Mouse (Mus musculus) cerebellum, adult 2 months (tissue): ENCODE measurements around the gene Cdk18. TPM values are rescaled to one million over a fixed set of nuclear protein-coding genes. Genes with fewer than 3 reads are reported as not detected.
A peak's percentile ranks its signal among the peaks of the same experiment; 100 is the strongest.

ENCODE experiments used
- DNase-seq, 2 experiments: peaks; one replicate each; pipeline ENCODE4 v3.0.0; 2021
- H3K27ac ChIP-seq: fragments of 200-500 bp; 2 replicates; pipeline ENCODE4 v1.5.1; 2012; ENCODE audit warnings: low read length, control low read depth, inconsistent platforms; ENCODE audit not compliant: insufficient read depth
- H3K27me3 ChIP-seq: fragments of 200-500 bp; 2 replicates; pipeline ENCODE4 v1.6.1; 2012; ENCODE audit warnings: inconsistent platforms, mild to moderate bottlenecking, low read length, moderate library complexity; ENCODE audit not compliant: control insufficient read depth, insufficient read depth
- H3K4me1 ChIP-seq: fragments of 200-500 bp; 2 replicates; pipeline ENCODE4 v1.6.1; 2011; ENCODE audit warnings: low read length; ENCODE audit not compliant: control insufficient read depth, insufficient read depth
- H3K4me3 ChIP-seq: fragments of 200-500 bp; replicated peaks from 2 replicates; pipeline ENCODE3; 2011; ENCODE audit warnings: mild to moderate bottlenecking, low read depth, low read length, control low read depth; ENCODE audit not compliant: insufficient read depth
- CTCF ChIP-seq: fragments of 200-500 bp; IDR thresholded peaks from 2 replicates; pipeline ENCODE4 v1.5.1; 2011; ENCODE audit warnings: low read depth, mild to moderate bottlenecking, control low read depth, low read length, moderate library complexity, borderline replicate concordance; ENCODE audit not compliant: insufficient read depth
- POLR2A ChIP-seq: fragments of 200-500 bp; IDR thresholded peaks from 2 replicates; pipeline ENCODE4 v1.6.1; 2011; ENCODE audit warnings: low read length, control low read depth, borderline replicate concordance; ENCODE audit not compliant: insufficient read depth
- whole genome bisulfite sequencing: fragments of 180-500 bp; shearing (Covaris S2); methylation state at CpG from one replicate; pipeline ENCODE4 v1.1.7; 2018; 5-methylcytosine and 5-hydroxymethylcytosine counted together
- polyA plus RNA-seq: library from polyadenylated mRNA; depleted of rRNA; stranded (reverse); fragments of >200 nt; gene quantifications from 2 replicates; pipeline ENCODE4 v1.2.3, GENCODE M21; 2012

The Cdk18 gene
- polyA plus RNA-seq, 1 experiment = 35.8 TPM

DNA sequence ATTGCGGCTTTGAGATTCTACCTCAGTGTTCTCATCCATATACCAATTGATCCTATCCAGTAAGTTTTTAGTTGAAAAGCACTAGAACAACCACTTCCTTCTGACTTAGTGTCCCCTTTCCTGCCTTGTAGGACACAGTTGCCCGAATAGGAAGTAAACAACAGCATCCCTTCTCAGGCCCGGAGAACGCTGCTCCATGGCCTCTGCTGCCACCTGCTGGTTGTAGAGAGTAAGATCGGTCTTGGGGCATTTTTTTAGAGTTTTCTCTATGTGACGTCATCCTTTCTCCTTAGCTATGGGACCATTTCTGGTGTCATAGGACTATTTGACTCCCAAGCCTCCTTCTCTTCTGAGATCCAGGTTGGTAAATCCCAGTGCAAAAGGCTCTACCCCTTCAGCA, 16.3 kb upstream of the Cdk18 start:
- TF ChIP-seq CTCF = peak; percentile 94
- no peak for TF ChIP-seq POLR2A
- H3K27me3 ChIP-seq = no peaks in the 10 kb centered on the region
- no peak overlapping the region for H3K27ac ChIP-seq
- H3K4me1 ChIP-seq = peaks cover 30% of the 10 kb centered on the region
- H3K4me3 ChIP-seq = no peak overlapping the region
- 15% methylated on average over 6 of the region's 6 CpGs for WGBS
- peak; percentile 76 to 80 for DNase-seq

DNA sequence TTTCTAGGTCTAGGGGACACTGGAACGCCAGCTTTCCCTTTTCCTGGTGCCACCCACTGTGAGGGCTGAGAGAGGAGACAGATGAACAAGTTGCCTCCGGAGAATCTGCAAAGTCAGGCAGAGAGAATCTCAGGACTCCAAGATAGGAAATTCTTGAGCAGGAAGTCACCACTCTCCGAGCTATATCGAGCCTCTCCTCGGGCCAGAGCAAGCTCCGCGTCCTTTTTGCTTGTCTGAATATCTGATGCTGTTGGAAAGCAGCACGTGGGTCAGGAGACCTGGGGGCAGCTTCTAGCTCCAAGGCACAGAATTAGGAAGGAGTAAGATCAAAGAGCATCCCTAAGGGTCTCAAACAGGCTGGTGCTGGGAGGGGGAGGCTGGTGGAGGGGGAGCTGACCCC, 14.2 kb upstream of the Cdk18 start:
- TF ChIP-seq CTCF (no peak), POLR2A (no peak)
- 54% methylated on average over 8 of the region's 8 CpGs for WGBS
- no peak overlapping the region for H3K27ac ChIP-seq
- no peaks in the 10 kb centered on the region for H3K27me3 ChIP-seq
- H3K4me3 ChIP-seq = no peak overlapping the region
- DNase-seq = no peak
- peaks cover 13% of the 10 kb centered on the region for H3K4me1 ChIP-seq

DNA sequence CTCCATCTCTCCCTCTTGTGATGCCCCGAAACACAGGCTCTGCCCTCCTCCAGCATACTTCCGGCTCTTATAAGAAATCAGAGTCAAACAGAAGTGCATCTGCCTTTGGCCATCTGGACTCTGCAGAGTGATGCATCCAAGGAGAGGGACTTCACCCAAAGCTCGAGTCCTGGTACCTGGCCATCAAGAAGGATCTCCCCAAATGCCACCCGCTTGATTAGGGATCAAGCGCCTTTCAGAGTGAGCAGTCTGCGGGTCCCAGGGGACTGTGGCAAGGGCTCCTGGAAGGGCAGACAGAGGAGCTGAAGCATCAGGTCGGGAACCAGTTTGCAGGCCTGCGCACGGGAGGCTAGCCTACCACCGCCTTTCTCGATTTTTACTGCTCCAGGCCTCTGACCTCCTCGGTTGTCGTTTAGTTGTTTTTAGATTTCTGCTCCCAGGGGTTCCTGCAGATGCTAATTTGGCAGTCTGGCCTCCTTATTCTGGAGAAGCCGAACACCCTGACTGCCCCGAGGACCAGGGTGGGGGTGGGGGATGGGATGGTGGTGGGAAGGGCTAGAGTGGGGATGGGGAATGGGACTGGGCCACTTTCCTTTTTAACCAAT, 13.7 kb upstream of the Cdk18 start:
- Histone ChIP-seq H3K4me1 (peaks cover 8% of the 10 kb centered on the region), H3K27ac (no peak overlapping the region), H3K4me3 (no peak overlapping the region), H3K27me3 (no peaks in the 10 kb centered on the region)
- TF ChIP-seq POLR2A (no peak), CTCF (no peak)
- no peak for DNase-seq
- 63% methylated on average over 15 of the region's 15 CpGs for WGBS

DNA sequence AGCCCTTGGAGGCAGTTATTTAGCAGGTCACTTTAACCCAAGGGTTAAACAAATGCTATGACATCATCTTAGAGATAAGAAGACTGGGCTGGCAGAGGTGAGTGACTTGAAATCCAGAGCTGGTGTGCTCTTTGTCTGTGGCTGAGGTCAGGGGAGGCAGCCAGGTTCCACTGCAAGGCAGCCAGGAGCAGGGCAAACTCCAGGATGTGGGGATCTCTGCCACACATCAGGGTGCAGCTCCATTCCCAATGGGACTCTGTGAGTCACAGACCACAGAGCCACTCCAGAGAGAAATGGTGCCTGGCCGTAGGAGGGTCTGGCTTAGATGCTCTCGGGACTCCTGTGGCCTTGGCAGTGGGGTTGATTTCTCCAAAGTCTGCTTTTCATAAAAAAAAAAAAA, 12.4 kb upstream of the Cdk18 start:
- Histone ChIP-seq H3K4me3 (no peak overlapping the region), H3K27ac (no peak overlapping the region), H3K4me1 (no peaks in the 10 kb centered on the region), H3K27me3 (no peaks in the 10 kb centered on the region)
- 74% methylated on average over 2 of the region's 2 CpGs for WGBS
- no peak for DNase-seq
- no peak for TF ChIP-seq POLR2A

DNA sequence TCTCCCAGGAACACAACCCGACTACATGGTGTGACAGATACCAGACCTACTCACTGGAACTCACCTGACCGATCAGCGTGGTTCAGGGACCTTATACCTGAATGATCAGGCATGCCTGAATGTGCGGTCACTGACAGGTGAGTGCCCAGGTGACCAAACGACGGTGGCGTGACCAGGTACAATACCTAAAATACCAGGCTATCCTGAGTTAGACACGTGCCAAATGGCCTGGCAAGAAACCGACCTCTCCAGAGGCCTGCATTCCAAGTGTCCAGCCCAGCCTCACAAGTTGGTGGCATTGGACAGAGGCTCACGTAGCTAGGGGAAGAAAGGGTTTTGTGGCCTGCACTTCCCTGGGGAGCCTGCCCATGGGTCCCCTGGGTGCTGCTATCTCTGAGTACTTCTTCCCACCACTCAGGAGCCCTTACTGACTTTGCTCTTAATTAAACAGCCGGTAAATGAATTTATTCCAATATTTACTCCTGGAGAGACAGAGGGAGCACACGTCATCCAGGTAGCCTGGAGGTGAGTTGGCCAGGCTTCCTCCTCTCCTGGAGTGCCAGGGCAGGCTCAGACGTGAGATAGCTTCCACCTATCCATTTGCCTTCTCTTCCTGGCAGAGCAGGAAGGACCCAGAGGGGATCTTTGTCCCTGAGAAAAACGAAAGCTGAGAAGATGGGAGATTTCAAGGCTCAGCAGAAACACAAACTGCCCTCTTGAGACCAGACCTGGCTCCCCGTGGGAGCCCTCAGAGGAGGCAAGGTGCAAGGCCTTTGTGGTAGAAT, 11.5 kb upstream of the Cdk18 start:
- no peak overlapping the region for H3K4me3 ChIP-seq
- H3K4me1 ChIP-seq = no peaks in the 10 kb centered on the region
- no peak overlapping the region for H3K27ac ChIP-seq
- TF ChIP-seq POLR2A = no peak
- 70% methylated on average over 15 of the region's 15 CpGs for WGBS
- DNase-seq = no peak
- no peaks in the 10 kb centered on the region for H3K27me3 ChIP-seq

DNA sequence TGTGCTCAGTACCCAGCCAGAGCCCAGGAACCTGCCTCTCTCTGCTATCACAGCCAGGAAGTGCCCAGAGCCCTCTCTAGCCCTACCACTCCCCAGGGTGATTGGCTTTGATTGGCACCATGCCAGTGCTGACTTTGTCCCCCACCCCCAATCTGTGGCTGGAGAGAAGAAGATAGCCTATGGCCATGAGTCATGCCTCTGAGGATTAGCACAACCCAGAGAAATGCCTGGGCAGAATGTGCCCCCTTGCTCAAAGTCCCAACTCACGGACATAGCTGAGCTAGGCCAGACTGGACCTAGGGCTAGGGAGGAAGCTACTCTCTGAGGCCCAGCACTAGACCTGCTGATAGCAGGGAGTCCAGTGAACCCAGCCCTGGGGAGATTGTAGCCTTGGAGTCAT, 10.7 kb upstream of the Cdk18 start:
- TF ChIP-seq CTCF (no peak), POLR2A (no peak)
- H3K27me3 ChIP-seq = no peaks in the 10 kb centered on the region
- WGBS = 89% methylated on average over 1 of the region's 1 CpGs

DNA sequence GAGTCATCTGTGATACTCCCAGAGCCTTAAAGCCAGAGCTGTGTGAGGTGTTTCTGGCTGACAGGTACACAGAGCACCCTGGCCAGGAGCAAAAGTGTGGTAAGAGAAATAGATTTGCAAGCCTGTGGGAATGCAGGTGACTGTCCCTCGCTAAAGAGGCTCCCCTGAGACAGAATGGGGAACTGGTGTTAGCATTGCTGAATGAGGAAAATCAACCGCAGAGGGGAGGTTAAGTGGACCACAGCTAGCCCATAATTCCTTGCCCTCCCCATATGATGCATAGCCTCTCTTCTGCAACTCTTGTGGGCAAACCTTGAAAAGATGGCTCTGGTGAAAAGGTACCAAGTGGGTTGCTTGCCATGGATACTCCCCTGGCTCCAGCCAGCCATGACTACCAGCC, 9.9 kb upstream of the Cdk18 start:
- DNase-seq = no peak
- no peak for TF ChIP-seq CTCF
- no peak overlapping the region for H3K4me3 ChIP-seq
- H3K27me3 ChIP-seq = no peaks in the 10 kb centered on the region
- no peaks in the 10 kb centered on the region for H3K4me1 ChIP-seq
- 83% methylated on average over 2 of the region's 2 CpGs for WGBS
- no peak overlapping the region for H3K27ac ChIP-seq

More for the DNA sequence above, 10.7 kb upstream of the Cdk18 start:
- H3K4me1 ChIP-seq = no peaks in the 10 kb centered on the region
- no peak overlapping the region for H3K4me3 ChIP-seq
- no peak for DNase-seq
- no peak overlapping the region for H3K27ac ChIP-seq

DNA sequence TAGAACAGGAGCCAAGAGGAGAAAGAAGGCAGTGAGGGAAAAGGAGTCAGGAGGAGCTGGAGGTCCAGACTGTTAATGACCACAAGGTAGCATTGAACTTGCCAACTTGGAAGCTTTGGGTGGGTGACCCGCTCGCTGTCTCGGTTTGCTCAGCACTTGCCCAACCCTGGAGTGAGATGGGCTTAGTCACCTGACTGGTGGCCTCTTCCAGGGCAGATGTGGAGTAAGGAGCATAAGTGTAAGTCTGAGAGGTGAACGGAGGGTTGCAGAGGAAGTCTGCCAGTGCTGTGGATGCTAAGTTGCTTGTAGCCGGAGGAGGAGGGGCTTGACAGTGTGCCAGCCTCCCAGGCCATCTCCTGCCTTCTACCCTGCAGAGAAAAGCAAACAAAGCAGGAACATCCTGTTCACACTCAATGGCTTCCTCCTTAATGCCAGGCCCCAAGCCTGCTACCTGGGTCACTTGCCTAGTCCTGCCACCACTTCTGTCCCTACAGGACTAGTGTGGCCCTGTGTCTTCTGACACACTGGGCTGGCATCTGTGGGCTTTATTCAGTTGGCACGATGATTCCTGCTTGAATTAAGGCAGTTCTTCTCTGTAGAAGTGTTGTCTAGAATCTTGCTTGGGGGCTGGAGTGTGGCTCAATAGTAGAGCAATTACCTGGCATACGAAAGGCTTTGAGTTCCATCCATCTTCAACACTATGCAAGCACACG, 6.6 kb upstream of the Cdk18 start:
- 65% methylated on average over 8 of the region's 8 CpGs for WGBS
- DNase-seq = no peak
- no peaks in the 10 kb centered on the region for H3K4me1 ChIP-seq
- no peaks in the 10 kb centered on the region for H3K27me3 ChIP-seq
- TF ChIP-seq CTCF = no peak
- TF ChIP-seq POLR2A = no peak
- H3K4me3 ChIP-seq = no peak overlapping the region
- H3K27ac ChIP-seq = no peak overlapping the region
